Mouse (Mus musculus) heart, embryonic 10.5 days (tissue): ENCODE data around the gene Alkbh7. TPM values are rescaled to one million over a fixed set of nuclear protein-coding genes. Genes with fewer than 3 reads are reported as not detected.

Source experiments
- DNase-seq: peaks from one replicate; pipeline ENCODE4 v3.0.0-alpha.2; 2017; ENCODE audit warnings: low spot score
- H3K27ac ChIP-seq: fragments of 300-500 bp; sonication (generic); 2 replicates; pipeline ENCODE4 v1.5.1; 2016; ENCODE audit warnings: mild to moderate bottlenecking
- H3K27me3 ChIP-seq: fragments of 300-500 bp; sonication (generic); 2 replicates; pipeline ENCODE4 v1.6.1; 2016; ENCODE audit warnings: mild to moderate bottlenecking; ENCODE audit not compliant: poor library complexity, insufficient read depth, severe bottlenecking
- H3K36me3 ChIP-seq: fragments of 300-500 bp; sonication (generic); 2 replicates; pipeline ENCODE4 v1.6.1; 2016; ENCODE audit warnings: mild to moderate bottlenecking, moderate library complexity
- H3K4me1 ChIP-seq: fragments of 300-500 bp; sonication (generic); 2 replicates; pipeline ENCODE4 v1.6.1; 2016; ENCODE audit warnings: mild to moderate bottlenecking
- H3K4me3 ChIP-seq: fragments of 300-500 bp; sonication (generic); 2 replicates; pipeline ENCODE4 v1.5.1; 2016; ENCODE audit warnings: mild to moderate bottlenecking, moderate library complexity
- H3K9me3 ChIP-seq: fragments of 300-500 bp; sonication (generic); 2 replicates; pipeline ENCODE4 v1.6.1; 2016; ENCODE audit warnings: mild to moderate bottlenecking, moderate library complexity
- WGBS: fragments of 180-500 bp; shearing (Covaris S2); methylation state at CpG from one replicate; pipeline ENCODE4 v1.1.7; 2016; 5-methylcytosine and 5-hydroxymethylcytosine counted together
- polyA plus RNA-seq: library from polyadenylated mRNA; unstranded; fragments of >200 nt; fragmentation: Nextera tagmentation; extraction: Ambion mirVana; gene quantifications from 2 replicates; pipeline ENCODE4 v1.2.1, GENCODE M21; 2016

Alkbh7 gene
- polyA plus RNA-seq, 1 experiment from 2014 or later, result 59.7 TPM

GRCm38 (mm10) chr17:57019693-57020092 is 22.6 kb downstream of the Alkbh7 start:
- no peak overlapping the region for H3K4me3 ChIP-seq
- no peaks in the 10 kb centered on the region for H3K9me3 ChIP-seq
- no peak for DNase-seq
- peaks cover 57% of the 10 kb centered on the region for H3K36me3 ChIP-seq
- H3K27ac ChIP-seq, result no peak overlapping the region
- no peaks in the 10 kb centered on the region for H3K27me3 ChIP-seq
- no peaks in the 10 kb centered on the region for H3K4me1 ChIP-seq
- WGBS, result 75% methylated on average over 2 of the region's 2 CpGs

- 91% methylated on average over 5 of the region's 5 CpGs for WGBS
- no peak for DNase-seq
- Histone ChIP-seq H3K4me3 (no peak overlapping the region), H3K27ac (no peak overlapping the region), H3K4me1 (no peaks in the 10 kb centered on the region), H3K9me3 (no peaks in the 10 kb centered on the region), H3K27me3 (no peaks in the 10 kb centered on the region), H3K36me3 (peaks cover 70% of the 10 kb centered on the region)
Measured at GRCm38 (mm10) chr17:57020960-57021359, 23.8 kb downstream of the Alkbh7 start.

DNA sequence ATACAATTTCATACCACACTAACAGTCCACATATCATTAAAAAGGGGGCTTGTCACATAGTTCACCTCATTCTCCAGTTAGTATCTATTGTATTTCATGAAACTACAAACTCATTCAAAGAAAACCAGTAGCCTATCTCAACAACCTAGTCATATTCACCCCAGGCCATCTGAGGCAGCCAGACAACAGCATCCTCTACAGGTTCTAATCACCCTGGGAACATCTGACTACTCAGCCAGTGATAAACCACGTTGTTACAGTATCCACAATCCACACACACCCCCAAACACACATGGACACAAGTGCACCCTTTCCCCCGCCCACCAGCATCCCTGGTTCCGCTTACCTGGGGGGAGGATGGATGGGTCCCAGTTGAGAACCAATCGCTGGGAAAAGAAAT is 30.3 kb downstream of the Alkbh7 start:
- Histone ChIP-seq H3K27me3 (no peaks in the 10 kb centered on the region), H3K4me3 (no peak overlapping the region), H3K27ac (no peak overlapping the region), H3K4me1 (peaks cover 15% of the 10 kb centered on the region), H3K9me3 (no peaks in the 10 kb centered on the region), H3K36me3 (peaks cover 69% of the 10 kb centered on the region)
- 88% methylated on average over 4 of the region's 4 CpGs for WGBS
- DNase-seq, result no peak

- Histone ChIP-seq H3K27me3 (no peaks in the 10 kb centered on the region), H3K4me3 (peak overlapping the region; percentile 92), H3K4me1 (peaks cover 18% of the 10 kb centered on the region), H3K36me3 (peaks cover 47% of the 10 kb centered on the region), H3K9me3 (no peaks in the 10 kb centered on the region), H3K27ac (peak overlapping the region; percentile 98)
- WGBS, result 28% methylated on average over 8 of the region's 8 CpGs
- no peak for DNase-seq
Measured at GRCm38 (mm10) chr17:57029691-57030090, 32.6 kb downstream of the Alkbh7 start.

- no peaks in the 10 kb centered on the region for H3K9me3 ChIP-seq
- H3K4me1 ChIP-seq, result peaks cover 18% of the 10 kb centered on the region
- no peaks in the 10 kb centered on the region for H3K27me3 ChIP-seq
- H3K4me3 ChIP-seq, result peak within 1 kb of the TSS; percentile 92
- DNase-seq, result no peak
- under 1% methylated on average over 97 of the region's 99 CpGs for WGBS
- peak within 1 kb of the TSS; percentile 98 for H3K27ac ChIP-seq
- peaks cover 33% of the 10 kb centered on the region for H3K36me3 ChIP-seq
Measured at GRCm38 (mm10) chr17:57030931-57031660, 34.0 kb downstream of the Alkbh7 start, which contains the start of gene Khsrp. TSS of gene Khsrp (minus strand) at chr17:57031522.

DNA sequence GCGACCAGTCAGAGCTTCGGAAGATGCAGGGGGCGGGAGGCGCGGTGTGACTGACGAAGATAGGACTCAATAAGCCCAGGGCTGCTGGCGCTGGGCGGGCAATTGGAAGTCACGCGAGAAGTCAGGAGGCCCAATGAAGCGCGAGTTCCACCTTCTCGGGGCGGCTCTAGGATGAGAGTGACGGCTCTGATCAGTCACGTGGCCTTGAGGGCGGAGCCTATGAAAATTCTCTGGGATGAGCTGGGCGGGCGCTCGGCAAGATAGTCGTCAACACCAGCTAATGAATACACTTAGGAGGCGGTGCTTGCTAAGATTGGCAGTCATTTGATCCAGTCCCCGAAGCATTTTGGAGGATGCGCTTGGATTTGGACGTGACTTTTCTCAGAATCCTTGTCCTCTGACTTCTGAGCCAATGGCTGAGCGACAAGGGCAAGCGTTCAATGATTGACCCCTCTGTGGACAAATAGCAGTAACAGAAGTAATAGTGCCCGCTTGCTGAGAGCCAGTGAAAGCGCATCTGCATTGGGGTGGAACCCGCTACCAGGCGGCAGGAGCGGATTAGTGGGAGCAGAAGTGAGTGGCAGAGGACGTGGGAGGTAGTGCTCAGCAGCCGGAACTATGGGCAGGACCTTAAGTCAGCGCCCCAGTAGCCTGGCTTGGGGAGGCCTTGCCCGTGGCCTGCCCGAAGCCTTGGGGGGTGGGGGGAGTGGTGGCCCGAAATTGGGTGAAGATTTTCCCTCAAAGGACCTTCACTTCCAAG is 34.7 kb downstream of the Alkbh7 start:
- H3K9me3 ChIP-seq, result no peaks in the 10 kb centered on the region
- peaks cover 18% of the 10 kb centered on the region for H3K4me1 ChIP-seq
- DNase-seq, result peak; percentile 100
- peaks cover 25% of the 10 kb centered on the region for H3K36me3 ChIP-seq
- H3K27me3 ChIP-seq, result peaks cover 3% of the 10 kb centered on the region; the same call in 1 of the 2 replicates
- WGBS, result under 1% methylated on average over 38 of the region's 38 CpGs
- peak overlapping the region; percentile 92 for H3K4me3 ChIP-seq
- peak overlapping the region; percentile 98 for H3K27ac ChIP-seq

GRCm38 (mm10) chr17:57032854-57033253 is 35.7 kb downstream of the Alkbh7 start:
- no peaks in the 10 kb centered on the region for H3K9me3 ChIP-seq
- DNase-seq, result no peak
- H3K4me3 ChIP-seq, result peak overlapping the region; percentile 92; the same call in 1 of the 2 replicates
- H3K27me3 ChIP-seq, result peaks cover 13% of the 10 kb centered on the region
- peaks cover 18% of the 10 kb centered on the region for H3K4me1 ChIP-seq
- 0 out of 2 replicates have a peak overlapping the region, but pooled peaks have one; percentile 91 for H3K27ac ChIP-seq
- 88% methylated on average over 4 of the region's 4 CpGs for WGBS
- peaks cover 15% of the 10 kb centered on the region for H3K36me3 ChIP-seq

DNA sequence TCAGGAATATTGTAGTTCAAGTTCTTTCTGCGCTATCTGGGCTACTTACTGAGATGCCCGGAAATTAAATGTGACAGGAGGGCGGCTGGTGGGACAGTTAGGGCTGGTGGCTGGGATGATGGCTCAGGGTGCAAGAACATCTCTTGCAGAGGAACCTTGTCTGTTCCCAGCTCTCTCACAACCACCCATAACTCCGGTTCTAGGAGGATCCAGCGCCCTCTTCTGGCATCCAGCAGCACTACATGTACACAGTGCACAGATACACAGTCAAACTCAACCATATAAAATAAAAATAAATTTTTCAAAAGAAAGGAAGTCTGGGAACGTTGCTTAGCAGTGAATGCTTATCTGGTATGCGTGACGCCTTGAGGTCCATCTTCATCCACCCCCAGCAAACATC is 41.8 kb downstream of the Alkbh7 start:
- DNase-seq, result no peak
- Histone ChIP-seq H3K4me3 (no peak overlapping the region), H3K9me3 (no peaks in the 10 kb centered on the region), H3K4me1 (peaks cover 11% of the 10 kb centered on the region), H3K36me3 (no peaks in the 10 kb centered on the region), H3K27ac (no peak overlapping the region), H3K27me3 (peaks cover 29% of the 10 kb centered on the region)
- 31% methylated on average over 8 of the region's 8 CpGs for whole genome bisulfite sequencing

GRCm38 (mm10) chr17:57041554-57041953 is 44.4 kb downstream of the Alkbh7 start, which contains the start of gene Slc25a41:
TSS of gene Slc25a41 (minus strand) at chr17:57041654.
- DNase-seq, result no peak
- WGBS, result 62% methylated on average over 8 of the region's 8 CpGs
- Histone ChIP-seq H3K27ac (no peak within 1 kb of the TSS), H3K9me3 (no peaks in the 10 kb centered on the region), H3K4me3 (no peak within 1 kb of the TSS), H3K36me3 (0 out of 2 replicates have a peak, but pooled peaks cover 6% of the 10 kb centered on the region), H3K4me1 (peaks cover 11% of the 10 kb centered on the region), H3K27me3 (peaks cover 29% of the 10 kb centered on the region)

GRCm38 (mm10) chr17:57047406-57047805 is 50.3 kb downstream of the Alkbh7 start:
- DNase-seq, result no peak
- 24% methylated on average over 5 of the region's 5 CpGs for WGBS
- H3K27me3 ChIP-seq, result no peaks in the 10 kb centered on the region
- H3K27ac ChIP-seq, result no peak overlapping the region
- H3K9me3 ChIP-seq, result no peaks in the 10 kb centered on the region
- H3K4me3 ChIP-seq, result no peak overlapping the region
- H3K36me3 ChIP-seq, result peaks cover 21% of the 10 kb centered on the region
- peaks cover 8% of the 10 kb centered on the region for H3K4me1 ChIP-seq

DNA sequence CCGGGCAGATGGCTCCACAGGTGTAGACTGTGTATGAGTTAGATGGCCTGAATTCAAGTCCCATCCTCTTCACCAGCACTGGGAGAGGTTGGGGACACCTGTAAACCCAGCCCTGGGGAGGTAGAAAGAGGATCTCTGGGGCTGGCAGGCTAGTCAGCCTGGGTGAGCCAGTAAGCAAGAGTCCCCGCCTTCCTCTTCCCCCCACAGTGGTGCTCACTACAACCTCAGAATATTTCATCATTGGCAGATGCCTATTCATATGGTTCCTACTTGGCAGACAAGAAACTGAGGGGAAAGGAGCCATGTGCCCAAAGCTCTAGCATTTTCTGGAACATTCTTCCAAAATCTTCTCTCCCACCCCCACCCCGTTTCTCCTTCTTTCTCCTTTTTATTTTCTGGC is 51.7 kb downstream of the Alkbh7 start:
- no peaks in the 10 kb centered on the region for H3K9me3 ChIP-seq
- H3K36me3 ChIP-seq, result peaks cover 35% of the 10 kb centered on the region
- 88% methylated on average over 3 of the region's 3 CpGs for WGBS

More for the DNA sequence above, 51.7 kb downstream of the Alkbh7 start:
- no peak for DNase-seq
- H3K4me1 ChIP-seq, result peaks cover 3% of the 10 kb centered on the region; the same call in 1 of the 2 replicates
- no peak overlapping the region for H3K27ac ChIP-seq
- H3K4me3 ChIP-seq, result no peak overlapping the region
- H3K27me3 ChIP-seq, result no peaks in the 10 kb centered on the region
